Mouse (Mus musculus) heart, embryonic 14.5 days (tissue): Measurements from ENCODE around the gene Mfap2. TPM values are rescaled to one million over a fixed set of nuclear protein-coding genes. Genes with fewer than 3 reads are reported as not detected.
A peak's percentile ranks its signal among the peaks of the same experiment; 100 is the strongest.

Source experiments
- ATAC-seq: fragments of 200-750 bp; cut with Nextera tagmentation; 2 replicates; pipeline ENCODE4 v1.8.0; 2017; ENCODE audit warnings: low read depth, moderate TSS enrichment; ENCODE audit not compliant: insufficient number of reproducible peaks, insufficient read depth, low FRiP score
- H3K27ac ChIP-seq, 2 experiments: fragments of 200-500 bp in 1 of 2; fragments of 300-500 bp in 1 of 2; sonication (generic) in 1 of 2; replicated peaks in 1 of 2; 2 replicates each; pipeline ENCODE4 v1.5.1; 2012 to 2014; ENCODE audit warnings: low read depth in 2 of 2, low read length in 2 of 2, control low read depth in 1 of 2, mild to moderate bottlenecking in 1 of 2, mixed read lengths in 1 of 2; ENCODE audit not compliant: control insufficient read depth in 1 of 2, insufficient read depth in 1 of 2
- H3K27me3 ChIP-seq: fragments of 300-500 bp; sonication (generic); 2 replicates; pipeline ENCODE4 v1.6.1; 2014; ENCODE audit warnings: mild to moderate bottlenecking, low read length, control low read depth; ENCODE audit not compliant: control insufficient read depth, insufficient read depth
- H3K36me3 ChIP-seq: fragments of 300-500 bp; sonication (generic); 2 replicates; pipeline ENCODE4 v1.6.1; 2014; ENCODE audit warnings: mild to moderate bottlenecking, control low read depth, low read length, mixed read lengths; ENCODE audit not compliant: control insufficient read depth, insufficient read depth
- H3K4me1 ChIP-seq, 2 experiments: fragments of 200-500 bp in 1 of 2; fragments of 300-500 bp in 1 of 2; sonication (generic) in 1 of 2; 2 replicates each; pipeline ENCODE4 v1.6.1; 2012 to 2014; ENCODE audit warnings: low read length in 2 of 2, control low read depth in 1 of 2, mixed read lengths in 1 of 2; ENCODE audit not compliant: control insufficient read depth in 2 of 2, insufficient read depth in 2 of 2
- H3K4me2 ChIP-seq: fragments of 300-500 bp; sonication (generic); 2 replicates; pipeline ENCODE4 v1.6.1; 2014; ENCODE audit warnings: mild to moderate bottlenecking, low read length
- H3K4me3 ChIP-seq, 2 experiments: fragments of 200-500 bp in 1 of 2; fragments of 300-500 bp in 1 of 2; sonication (generic) in 1 of 2; 2 replicates each; pipeline ENCODE4 v1.5.1; 2012 to 2014; ENCODE audit warnings: low read length in 2 of 2, mild to moderate bottlenecking in 2 of 2, control low read depth in 1 of 2, low read depth in 1 of 2, moderate library complexity in 1 of 2; ENCODE audit not compliant: control insufficient read depth in 1 of 2, insufficient read depth in 1 of 2
- H3K9ac ChIP-seq: fragments of 300-500 bp; sonication (generic); 2 replicates; pipeline ENCODE4 v1.6.1; 2014; ENCODE audit warnings: mild to moderate bottlenecking, low read length
- H3K9me3 ChIP-seq: fragments of 300-500 bp; sonication (generic); 2 replicates; pipeline ENCODE4 v1.6.1; 2016; ENCODE audit warnings: low read length, control low read depth; ENCODE audit not compliant: control insufficient read depth
- WGBS: fragments of 180-500 bp; shearing (Covaris S2); extraction: QIAGEN DNeasy Blood & Tissue Kit; methylation state at CpG from one replicate; pipeline ENCODE4 v1.1.7; 2014; 5-methylcytosine and 5-hydroxymethylcytosine counted together
- polyA plus RNA-seq: library from polyadenylated mRNA; unstranded; fragments of >200 nt; fragmentation: Nextera tagmentation; extraction: Ambion mirVana; gene quantifications from 2 replicates; pipeline ENCODE4 v1.2.1, GENCODE M21; 2014

The Mfap2 gene
- polyA plus RNA-seq, 1 experiment from 2014 or later = 295 TPM

GRCm38 (mm10) chr4:141052442-141052841, 42.2 kb downstream of the Mfap2 start:
- H3K27me3 ChIP-seq = no peaks in the 10 kb centered on the region
- H3K36me3 ChIP-seq = peaks cover 30% of the 10 kb centered on the region
- peak overlapping the region in 1 of 2 experiments; percentile 35; a peak in 1 of 4 replicates for H3K27ac ChIP-seq
- H3K9ac ChIP-seq = peak overlapping the region; percentile 61; the same call in 1 of the 2 replicates
- WGBS = 80% methylated on average over 12 of the region's 12 CpGs
- H3K4me2 ChIP-seq = no peak overlapping the region
- H3K9me3 ChIP-seq = no peaks in the 10 kb centered on the region
- H3K4me1 ChIP-seq = peaks cover 17 to 19% of the 10 kb centered on the region in 2 experiments
- no peak overlapping the region for H3K4me3 ChIP-seq
- ATAC-seq = no peak

- WGBS = 34% methylated on average over 8 of the region's 8 CpGs
- Histone ChIP-seq H3K9me3 (no peaks in the 10 kb centered on the region), H3K27me3 (no peaks in the 10 kb centered on the region), H3K9ac (peak overlapping the region; percentile 61), H3K27ac (peak overlapping the region; percentile 35 to 62), H3K4me2 (peak overlapping the region; percentile 49), H3K4me3 (no peak overlapping the region), H3K4me1 (peaks cover 17 to 19% of the 10 kb centered on the region in 2 experiments), H3K36me3 (peaks cover 32% of the 10 kb centered on the region)
- ATAC-seq = no peak
These were observed 42.9 kb downstream of the Mfap2 start for GRCm38 (mm10) chr4:141053138-141053537.

GRCm38 (mm10) chr4:141053568-141054161, 43.4 kb downstream of the Mfap2 start:
- H3K9me3 ChIP-seq = no peaks in the 10 kb centered on the region
- H3K27ac ChIP-seq = peak overlapping the region; percentile 26 to 62; a peak in 3 of 4 replicates
- ATAC-seq = 0 out of 2 replicates have a peak, but pooled peaks have one; percentile 11
- H3K27me3 ChIP-seq = no peaks in the 10 kb centered on the region
- WGBS = 31% methylated on average over 16 of the region's 17 CpGs
- peaks cover 17 to 19% of the 10 kb centered on the region in 2 experiments for H3K4me1 ChIP-seq
- H3K4me3 ChIP-seq = no peak overlapping the region
- H3K4me2 ChIP-seq = peak overlapping the region; percentile 49
- H3K36me3 ChIP-seq = peaks cover 28% of the 10 kb centered on the region
- H3K9ac ChIP-seq = peak overlapping the region; percentile 61

GRCm38 (mm10) chr4:141056970-141057369, 46.8 kb downstream of the Mfap2 start:
- no peaks in the 10 kb centered on the region for H3K9me3 ChIP-seq
- H3K4me1 ChIP-seq = peaks cover 22 to 27% of the 10 kb centered on the region in 2 experiments
- H3K27me3 ChIP-seq = no peaks in the 10 kb centered on the region
- WGBS = 91% methylated on average over 10 of the region's 10 CpGs
- no peak overlapping the region for H3K4me3 ChIP-seq
- no peak for ATAC-seq
- peaks cover 20% of the 10 kb centered on the region for H3K36me3 ChIP-seq
- no peak overlapping the region for H3K9ac ChIP-seq
- no peak overlapping the region for H3K27ac ChIP-seq
- H3K4me2 ChIP-seq = no peak overlapping the region

DNA sequence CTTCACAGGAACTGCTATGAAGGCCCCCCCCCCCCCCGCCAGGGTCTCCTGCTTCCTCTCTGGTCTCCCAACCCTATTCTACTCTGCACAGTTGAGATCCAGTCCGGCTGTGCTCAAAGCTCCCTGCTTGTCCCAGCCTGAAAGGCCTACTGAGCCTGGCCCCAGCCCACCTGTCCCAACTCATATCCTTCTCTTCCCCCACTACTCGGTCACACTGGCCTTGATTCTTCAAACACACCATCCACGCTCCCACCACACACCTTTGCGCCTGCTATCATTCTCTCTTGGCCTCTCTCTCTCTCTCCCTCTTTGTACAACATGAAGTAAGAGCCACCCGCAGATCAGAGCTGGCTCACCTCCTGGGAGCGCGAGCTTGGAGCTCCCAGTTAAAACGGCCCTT, 48.6 kb downstream of the Mfap2 start:
- Histone ChIP-seq H3K9me3 (no peaks in the 10 kb centered on the region), H3K4me3 (no peak overlapping the region), H3K27ac (no peak overlapping the region), H3K27me3 (no peaks in the 10 kb centered on the region), H3K9ac (no peak overlapping the region), H3K4me2 (no peak overlapping the region), H3K36me3 (peaks cover 15% of the 10 kb centered on the region), H3K4me1 (peaks cover 10 to 12% of the 10 kb centered on the region in 2 experiments)
- 75% methylated on average over 9 of the region's 9 CpGs for WGBS
- ATAC-seq = no peak

GRCm38 (mm10) chr4:141059616-141060425, 49.6 kb downstream of the Mfap2 start:
- Histone ChIP-seq H3K27me3 (no peaks in the 10 kb centered on the region), H3K36me3 (peaks cover 15% of the 10 kb centered on the region), H3K9me3 (no peaks in the 10 kb centered on the region), H3K9ac (peak overlapping the region; percentile 76), H3K4me2 (peak overlapping the region; percentile 76), H3K27ac (peak overlapping the region; percentile 79 to 93), H3K4me3 (peak overlapping the region; percentile 52 to 80), H3K4me1 (peaks cover 5 to 8% of the 10 kb centered on the region in 2 experiments)
- ATAC-seq = no peak
- WGBS = 3% methylated on average over 32 of the region's 32 CpGs

DNA sequence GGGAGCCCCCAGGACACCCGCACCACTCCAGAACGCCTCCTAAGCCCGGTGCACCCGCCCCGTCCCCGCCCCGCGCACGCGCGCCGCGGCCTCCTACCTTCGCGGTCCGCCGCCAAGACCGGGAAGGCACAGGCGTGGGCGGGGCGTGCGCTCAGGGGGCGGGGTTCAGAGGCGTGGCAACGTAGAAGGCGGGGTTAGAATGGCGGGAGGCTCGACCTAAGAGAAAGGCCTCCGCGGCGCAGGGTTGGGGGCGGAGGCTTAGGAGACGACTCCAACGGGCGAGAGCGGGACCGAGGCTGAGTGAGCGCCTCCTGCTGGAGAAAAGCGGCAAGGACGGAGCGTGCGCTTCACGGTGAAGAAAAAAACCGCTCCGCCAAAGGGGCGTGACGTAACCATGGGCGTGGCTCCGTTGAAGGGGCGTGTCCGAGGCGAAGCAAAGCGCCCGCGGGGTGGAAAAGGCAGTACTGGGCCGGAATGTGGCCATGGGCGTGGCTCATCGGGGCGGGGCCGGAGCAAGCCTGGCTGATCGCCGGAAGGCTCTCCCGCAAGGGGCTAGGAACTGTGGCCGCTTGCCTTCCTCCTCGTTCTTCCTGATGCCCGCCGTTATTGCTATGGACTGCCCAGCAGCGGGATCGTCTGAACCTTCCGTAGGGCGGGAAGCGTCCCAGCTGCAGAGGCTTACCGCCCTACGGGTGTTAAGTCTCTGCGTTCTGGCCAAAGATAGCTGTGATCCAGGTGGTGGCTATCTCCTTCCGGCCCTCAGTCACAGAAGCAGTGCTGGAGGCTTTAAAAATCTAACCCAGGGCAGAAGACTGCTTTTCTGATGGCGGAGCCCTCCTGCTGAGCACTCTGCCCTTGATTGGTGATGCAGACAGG, 50.4 kb downstream of the Mfap2 start, which contains the start of gene Crocc:
Gene Crocc, minus strand, starts transcription at position 125 of the 876 bp plus-strand sequence.
- Histone ChIP-seq H3K9ac (peak within 1 kb of the TSS; percentile 76), H3K36me3 (peaks cover 19% of the 10 kb centered on the region), H3K4me2 (peak within 1 kb of the TSS; percentile 76), H3K27ac (peak within 1 kb of the TSS; percentile 79 to 96), H3K4me3 (peak within 1 kb of the TSS; percentile 52 to 80), H3K9me3 (no peaks in the 10 kb centered on the region), H3K27me3 (no peaks in the 10 kb centered on the region), H3K4me1 (peaks cover 5 to 11% of the 10 kb centered on the region in 2 experiments)
- WGBS = under 1% methylated on average over 72 of the region's 77 CpGs
- peak; percentile 98 for ATAC-seq
